Mouse (Mus musculus): ENCODE measurements around the gene Ltbp1. TPM values are rescaled to one million over a fixed set of nuclear protein-coding genes. Genes with fewer than 3 reads are reported as not detected.

Ltbp1 gene
- total and polyA plus RNA-seq, 3 experiments, result 17.2 to 40.4 (median 39.9) TPM

GRCm38 (mm10) chr17:75033356-75033755 is 28.0 kb downstream of the Ltbp1 start:
- Histone ChIP-seq H3K36me3 (ENCODE audit: control insufficient read depth, insufficient read depth, low read length) (peaks cover 10% of the 10 kb centered on the region), H3K9ac (ENCODE audit: low read depth, low read length) (no peak overlapping the region), H3K27me3 (ENCODE audit: control insufficient read depth, insufficient read depth, low read length) (no peaks in the 10 kb centered on the region), H3K79me2 (replicated peaks; ENCODE audit: control insufficient read depth, insufficient read depth, low read length) (no peaks in the 10 kb centered on the region; the same call in none of the 2 replicates), H3K27ac (no peak overlapping the region), H3K4me3 (no peak overlapping the region), H3K4me1 (ENCODE audit: control insufficient read depth, insufficient read depth, low read length) (peaks cover 19% of the 10 kb centered on the region)
- 66% methylated on average over 14 of the region's 14 CpGs for WGBS
- DNase-seq, result no peak
- intact Hi-C loops (cut with DNase I), result no loop called here
- TF ChIP-seq CTCF (IDR thresholded peaks at IDR 0.05), result no peak
- no peak for TF ChIP-seq POLR2A (IDR thresholded peaks at IDR 0.05; ENCODE audit: insufficient read depth, low read depth, low read length)
- no peak for TF ChIP-seq EP300 (IDR thresholded peaks at IDR 0.05; ENCODE audit: insufficient read depth, low read depth, low read length)

GRCm38 (mm10) chr17:75033872-75034615 is 28.7 kb downstream of the Ltbp1 start:
- Histone ChIP-seq H3K36me3 (ENCODE audit: control insufficient read depth, insufficient read depth, low read length) (peaks cover 12% of the 10 kb centered on the region), H3K27me3 (ENCODE audit: control insufficient read depth, insufficient read depth, low read length) (no peaks in the 10 kb centered on the region), H3K4me1 (ENCODE audit: control insufficient read depth, insufficient read depth, low read length) (peaks cover 20% of the 10 kb centered on the region), H3K79me2 (replicated peaks; ENCODE audit: control insufficient read depth, insufficient read depth, low read length) (no peaks in the 10 kb centered on the region; the same call in none of the 2 replicates), H3K4me3 (no peak overlapping the region), H3K27ac (no peak overlapping the region), H3K9ac (ENCODE audit: low read depth, low read length) (no peak overlapping the region)
- no peak for DNase-seq
- WGBS, result 70% methylated on average over 21 of the region's 21 CpGs
- intact Hi-C loops (cut with DNase I), result no loop called here
- TF ChIP-seq EP300 (IDR thresholded peaks at IDR 0.05; ENCODE audit: insufficient read depth, low read depth, low read length) (no peak), CTCF (IDR thresholded peaks at IDR 0.05) (no peak), POLR2A (IDR thresholded peaks at IDR 0.05; ENCODE audit: insufficient read depth, low read depth, low read length) (no peak)

DNA sequence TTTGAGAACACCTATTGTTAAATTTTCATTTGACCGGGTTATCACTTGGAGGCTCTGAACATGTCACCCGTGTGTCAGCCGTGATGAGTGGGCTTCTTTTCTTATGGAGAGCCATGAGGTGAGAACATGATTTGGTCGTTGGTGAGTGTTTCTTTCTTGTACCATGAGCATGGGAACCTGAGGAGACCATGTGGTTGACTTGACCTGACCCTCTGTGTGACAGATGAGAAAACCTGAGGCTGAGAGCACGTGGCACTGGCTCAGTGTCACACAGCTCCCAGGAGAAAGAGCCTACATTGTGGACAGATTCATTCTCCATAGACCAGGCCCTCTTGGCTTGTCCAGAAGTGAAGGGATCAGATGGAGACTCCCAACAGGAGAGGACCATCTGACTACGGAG is 31.5 kb downstream of the Ltbp1 start:
- no peak overlapping the region for H3K4me3 ChIP-seq
- H3K4me1 ChIP-seq (ENCODE audit: control insufficient read depth, insufficient read depth, low read length), result peaks cover 18% of the 10 kb centered on the region
- peaks cover 12% of the 10 kb centered on the region for H3K36me3 ChIP-seq (ENCODE audit: control insufficient read depth, insufficient read depth, low read length)
- no peaks in the 10 kb centered on the region; the same call in 1 of the 2 replicates for H3K79me2 ChIP-seq (replicated peaks; ENCODE audit: control insufficient read depth, insufficient read depth, low read length)
- no peak overlapping the region for H3K9ac ChIP-seq (ENCODE audit: low read depth, low read length)
- peak overlapping the region; percentile 51 for H3K27ac ChIP-seq
- H3K27me3 ChIP-seq (ENCODE audit: control insufficient read depth, insufficient read depth, low read length), result no peaks in the 10 kb centered on the region
- WGBS, result 47% methylated on average over 6 of the region's 6 CpGs
- no peak for DNase-seq
- TF ChIP-seq POLR2A (IDR thresholded peaks at IDR 0.05; ENCODE audit: insufficient read depth, low read depth, low read length), result no peak
- no peak for TF ChIP-seq EP300 (IDR thresholded peaks at IDR 0.05; ENCODE audit: insufficient read depth, low read depth, low read length)
- TF ChIP-seq CTCF (IDR thresholded peaks at IDR 0.05), result no peak
- intact Hi-C loops (cut with DNase I), result no loop called here

DNA sequence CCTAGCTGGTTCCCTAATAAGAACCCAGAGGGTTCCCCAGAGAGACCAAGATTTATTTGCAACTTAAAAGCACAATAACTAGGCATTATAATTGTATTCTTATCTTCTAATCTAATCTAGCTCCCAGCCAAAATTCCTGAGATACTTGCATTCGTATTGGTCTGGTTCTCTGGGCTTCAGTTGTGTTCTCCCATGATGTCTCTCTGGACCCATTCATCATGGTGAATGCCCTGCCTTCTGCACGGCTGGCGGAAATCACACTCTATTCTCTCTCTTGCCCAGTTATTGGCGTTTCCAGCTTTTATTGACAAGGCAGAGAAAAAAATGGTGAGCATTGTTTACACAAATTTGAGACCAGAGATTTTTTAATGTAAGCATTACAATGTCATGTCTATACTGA is 33.6 kb downstream of the Ltbp1 start:
- H3K9ac ChIP-seq (ENCODE audit: low read depth, low read length), result no peak overlapping the region
- TF ChIP-seq POLR2A (IDR thresholded peaks at IDR 0.05; ENCODE audit: insufficient read depth, low read depth, low read length) (no peak), CTCF (IDR thresholded peaks at IDR 0.05) (no peak), EP300 (IDR thresholded peaks at IDR 0.05; ENCODE audit: insufficient read depth, low read depth, low read length) (no peak)
- DNase-seq, result no peak
- no peaks in the 10 kb centered on the region; the same call in 1 of the 2 replicates for H3K79me2 ChIP-seq (replicated peaks; ENCODE audit: control insufficient read depth, insufficient read depth, low read length)
- H3K27ac ChIP-seq, result peak overlapping the region; percentile 17; the same call in 1 of the 2 replicates
- peaks cover 18% of the 10 kb centered on the region for H3K4me1 ChIP-seq (ENCODE audit: control insufficient read depth, insufficient read depth, low read length)
- intact Hi-C loops (cut with DNase I), result no loop called here
- no peaks in the 10 kb centered on the region for H3K27me3 ChIP-seq (ENCODE audit: control insufficient read depth, insufficient read depth, low read length)
- H3K4me3 ChIP-seq, result no peak overlapping the region
- WGBS, result 47% methylated on average over 4 of the region's 4 CpGs
- peaks cover 12% of the 10 kb centered on the region for H3K36me3 ChIP-seq (ENCODE audit: control insufficient read depth, insufficient read depth, low read length)

GRCm38 (mm10) chr17:75049366-75049969 is 44.1 kb downstream of the Ltbp1 start:
- WGBS, result 64% methylated on average over 8 of the region's 8 CpGs
- DNase-seq, result no peak
- Histone ChIP-seq H3K9ac (ENCODE audit: low read depth, low read length) (no peak overlapping the region), H3K4me1 (ENCODE audit: control insufficient read depth, insufficient read depth, low read length) (peaks cover 3% of the 10 kb centered on the region; the same call in 1 of the 2 replicates), H3K27me3 (ENCODE audit: control insufficient read depth, insufficient read depth, low read length) (no peaks in the 10 kb centered on the region), H3K36me3 (ENCODE audit: control insufficient read depth, insufficient read depth, low read length) (no peaks in the 10 kb centered on the region), H3K79me2 (replicated peaks; ENCODE audit: control insufficient read depth, insufficient read depth, low read length) (no peaks in the 10 kb centered on the region), H3K4me3 (no peak overlapping the region), H3K27ac (no peak overlapping the region; the same call in 1 of the 2 replicates)
- intact Hi-C loops (cut with DNase I), result loop anchor here (2.0 kb wide), 1 partner anchor 15 kb away; no protein-coding TSS in a partner anchor
- TF ChIP-seq EP300 (IDR thresholded peaks at IDR 0.05; ENCODE audit: insufficient read depth, low read depth, low read length) (no peak), POLR2A (IDR thresholded peaks at IDR 0.05; ENCODE audit: insufficient read depth, low read depth, low read length) (no peak), CTCF (IDR thresholded peaks at IDR 0.05) (no peak)
